Mouse (Mus musculus): ENCODE measurements around the gene Sf3a2. TPM values are rescaled to one million over a fixed set of nuclear protein-coding genes. Genes with fewer than 3 reads are reported as not detected.

Gene Sf3a2
- total and polyA plus RNA-seq, 3 experiments: 53.6 to 103 (median 58.7) TPM

DNA sequence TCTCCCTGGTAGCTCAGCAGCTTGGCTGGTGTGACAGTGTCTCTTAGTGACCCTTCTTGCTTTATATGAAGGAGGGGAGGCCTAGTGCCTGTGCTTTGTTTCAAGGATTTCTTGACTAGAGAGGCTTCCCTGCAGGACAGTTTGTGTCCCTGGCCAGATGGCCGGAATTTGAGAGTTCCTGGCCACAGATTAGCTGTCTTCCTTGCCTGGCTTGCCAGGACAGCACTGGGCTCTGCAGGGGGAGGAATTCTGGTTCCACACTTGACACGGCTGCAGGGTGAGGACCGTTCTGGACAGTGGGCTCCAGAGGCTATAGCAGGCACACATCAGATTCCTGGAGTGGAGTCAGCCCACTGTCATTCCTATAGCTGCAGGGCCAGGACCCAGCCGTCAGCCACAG is 22.3 kb upstream of the Sf3a2 start:
- no peak for DNase-seq

GRCm38 (mm10) chr10:80776358-80776869 is 21.6 kb upstream of the Sf3a2 start:
- DNase-seq: no peak

- DNase-seq: no peak
These were observed 20.9 kb upstream of the Sf3a2 start for GRCm38 (mm10) chr10:80777123-80777522.

- peak; percentile 84 for DNase-seq
These were observed 18.4 kb upstream of the Sf3a2 start for GRCm38 (mm10) chr10:80779565-80779964.

- DNase-seq: no peak
These were observed 13.7 kb upstream of the Sf3a2 start for GRCm38 (mm10) chr10:80784302-80784701.

- no peak for DNase-seq
These were observed 13.1 kb upstream of the Sf3a2 start for GRCm38 (mm10) chr10:80784871-80785270.

DNA sequence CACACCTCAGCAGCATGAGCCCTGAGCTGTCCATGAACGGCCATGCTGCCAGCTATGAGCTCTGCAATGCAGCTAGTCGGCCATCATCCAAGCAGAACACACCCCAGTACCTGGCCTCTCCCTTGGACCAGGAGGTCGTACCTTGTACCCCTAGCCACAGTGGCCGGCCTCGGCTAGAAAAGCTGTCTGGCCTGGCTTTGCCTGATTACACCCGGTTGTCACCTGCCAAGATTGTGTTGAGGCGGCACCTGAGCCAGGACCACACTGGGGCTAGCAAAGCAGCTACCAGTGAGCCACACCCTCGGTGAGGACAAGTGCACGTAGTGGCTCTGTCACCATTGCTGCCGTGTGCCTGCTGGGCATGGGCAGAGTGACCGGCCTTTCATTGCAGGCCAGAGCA is 12.0 kb upstream of the Sf3a2 start:
- no peak for DNase-seq

GRCm38 (mm10) chr10:80787517-80787916 is 10.5 kb upstream of the Sf3a2 start:
- no peak for DNase-seq

- peak; percentile 73 for DNase-seq
These were observed 7.1 kb upstream of the Sf3a2 start for GRCm38 (mm10) chr10:80790761-80791404.

- no peak for DNase-seq
These were observed 6.4 kb upstream of the Sf3a2 start for GRCm38 (mm10) chr10:80791476-80792174.

DNA sequence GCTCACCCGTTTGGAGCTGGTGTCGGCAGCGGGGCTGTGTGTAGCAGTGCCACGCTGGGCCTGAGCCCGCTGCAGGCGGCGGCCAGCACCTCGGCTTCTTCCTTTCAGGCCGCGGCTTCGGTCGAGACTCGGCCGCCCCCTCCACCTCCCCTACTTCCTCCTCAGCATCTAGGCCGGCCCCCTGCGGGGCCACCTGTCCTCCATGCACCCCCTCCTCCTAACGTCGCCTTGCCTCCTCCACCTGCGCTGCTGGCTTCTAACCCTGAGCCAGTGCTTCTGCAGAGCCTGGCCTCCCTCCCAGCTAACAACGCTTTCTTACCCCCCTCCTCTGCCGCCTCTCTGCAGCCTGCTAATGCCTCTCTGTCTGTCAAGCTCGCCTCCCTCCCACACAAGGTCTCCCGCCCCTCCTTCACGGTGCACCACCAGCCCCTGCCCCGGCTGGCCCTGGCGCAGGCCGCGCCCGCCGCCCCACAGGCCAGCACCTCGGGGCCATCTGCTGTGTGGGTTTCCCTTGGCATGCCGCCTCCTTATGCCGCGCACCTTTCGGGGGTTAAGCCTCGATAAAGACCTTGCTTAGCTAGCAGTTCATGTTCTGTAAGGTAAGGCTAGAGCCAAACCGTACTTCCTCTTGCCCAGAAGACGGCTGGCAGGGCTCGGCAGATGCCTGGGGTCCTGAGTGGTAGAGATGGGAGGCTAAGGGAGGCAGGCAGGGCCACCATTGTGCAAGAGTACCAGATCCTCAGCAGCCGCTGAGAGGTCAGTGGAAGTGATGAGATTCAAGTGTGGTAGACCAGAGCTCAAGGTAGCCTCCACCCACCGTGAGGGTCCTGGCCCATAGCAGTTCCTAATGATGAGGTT is 5.6 kb upstream of the Sf3a2 start:
- no peak for DNase-seq

DNA sequence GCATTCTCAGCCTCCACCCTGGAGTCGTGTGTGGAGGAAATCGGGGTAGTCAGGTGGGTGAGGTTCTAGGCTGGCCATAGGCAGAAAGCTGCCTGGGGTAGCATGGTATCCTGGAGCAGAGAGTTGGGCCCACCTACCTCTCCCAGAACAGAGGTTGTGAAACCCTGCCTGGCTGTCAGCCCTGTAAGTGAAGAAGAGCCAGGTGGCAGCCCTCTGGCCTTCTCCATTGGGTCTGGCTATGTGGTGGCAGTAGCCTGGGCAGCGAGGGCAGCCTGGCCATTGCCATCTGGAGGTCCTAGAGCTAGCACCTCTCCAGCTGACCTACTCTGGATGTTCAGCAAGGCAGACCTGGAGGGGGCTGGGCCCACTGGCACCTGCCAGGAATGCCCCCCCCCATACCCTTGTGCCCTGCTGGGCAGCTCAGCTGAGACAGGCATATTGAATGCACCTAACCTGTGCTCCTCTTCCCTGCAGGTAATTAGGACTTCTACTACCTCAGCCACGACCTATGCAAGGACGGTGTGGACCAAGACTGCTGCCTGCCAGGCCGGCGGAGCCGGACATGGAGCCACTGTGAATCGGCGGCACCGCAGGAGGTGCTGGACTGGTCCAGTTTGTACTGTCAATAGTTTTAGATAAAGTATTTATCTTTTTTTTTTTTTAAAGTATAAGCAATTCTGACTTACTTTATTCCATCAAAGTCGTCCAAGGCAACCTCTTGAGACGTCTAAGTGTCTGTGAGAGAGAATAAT is 4.8 kb upstream of the Sf3a2 start:
- DNase-seq: peak; percentile 48

- no peak for DNase-seq
These were observed 4.2 kb upstream of the Sf3a2 start for GRCm38 (mm10) chr10:80793803-80794202.

DNA sequence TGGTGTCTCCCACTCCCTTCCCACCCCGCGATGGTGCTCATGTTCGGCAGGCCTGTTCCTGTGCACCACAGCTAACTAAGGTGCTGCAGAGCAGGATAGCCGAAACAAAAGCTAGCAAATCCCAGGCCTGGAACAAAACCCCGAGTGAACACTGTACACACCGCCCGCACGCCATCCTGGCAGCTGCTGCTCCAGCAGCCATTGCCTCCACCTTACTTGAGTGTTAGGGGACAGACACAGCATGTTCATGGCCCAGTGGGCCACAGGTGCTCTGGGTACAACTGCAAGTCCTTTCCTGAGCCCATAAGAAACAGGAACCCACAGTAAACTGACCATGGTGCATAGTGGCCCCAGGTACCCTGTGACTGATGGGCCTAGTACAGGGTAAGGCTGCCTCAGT is 3.2 kb upstream of the Sf3a2 start:
- DNase-seq: no peak

- no peak for DNase-seq
These were observed 1.6 kb upstream of the Sf3a2 start for GRCm38 (mm10) chr10:80796307-80796848.

DNA sequence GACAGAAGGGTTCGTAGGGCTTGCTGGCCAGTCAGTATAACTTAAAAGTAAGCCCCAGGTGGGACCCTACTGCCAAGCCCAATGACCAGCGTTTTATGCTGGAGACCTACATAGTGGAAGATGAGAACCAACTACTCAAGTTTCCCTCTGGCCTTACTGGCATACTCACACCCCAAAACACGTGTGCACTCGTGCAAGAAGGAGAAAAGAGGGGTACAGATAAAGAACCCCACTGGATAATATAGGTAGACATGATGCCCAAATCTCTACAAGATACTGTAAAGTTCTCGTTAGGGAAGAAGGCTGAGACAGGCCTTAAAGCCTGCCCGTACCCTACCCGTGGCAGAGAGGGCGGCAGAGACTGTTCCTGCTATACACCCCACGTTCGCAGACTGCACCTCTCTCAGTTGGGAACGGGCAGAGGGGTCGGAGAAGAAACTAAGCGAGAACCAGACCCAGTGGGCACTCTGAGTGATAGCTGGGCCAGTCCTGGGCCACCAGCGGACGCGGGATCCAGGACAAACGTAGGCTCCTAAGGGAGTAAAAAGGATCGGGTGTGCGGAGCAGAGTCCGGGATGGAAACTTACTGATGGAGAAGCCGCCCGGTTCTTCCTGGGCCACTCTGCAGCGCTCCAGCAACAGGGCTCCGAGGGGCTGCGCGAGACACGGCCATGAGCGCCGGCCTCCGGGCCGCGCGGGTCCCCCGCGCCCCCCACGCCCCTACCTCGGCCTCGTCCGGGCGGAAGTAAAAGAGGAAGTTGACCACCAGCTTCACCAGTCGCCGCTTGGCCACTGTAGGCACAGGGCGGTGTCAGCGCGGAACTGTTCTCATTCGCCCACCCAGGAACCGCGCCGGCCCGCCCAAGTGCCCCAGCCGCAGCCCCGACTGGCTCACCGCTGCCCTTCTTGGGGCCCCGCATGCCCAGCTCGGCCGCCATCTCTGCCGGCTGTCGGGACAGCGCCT is 530 bp upstream of the Sf3a2 start:
- DNase-seq: no peak

GRCm38 (mm10) chr10:80799070-80799566 is 1.1 kb downstream of the Sf3a2 start:
- no peak for DNase-seq

DNA sequence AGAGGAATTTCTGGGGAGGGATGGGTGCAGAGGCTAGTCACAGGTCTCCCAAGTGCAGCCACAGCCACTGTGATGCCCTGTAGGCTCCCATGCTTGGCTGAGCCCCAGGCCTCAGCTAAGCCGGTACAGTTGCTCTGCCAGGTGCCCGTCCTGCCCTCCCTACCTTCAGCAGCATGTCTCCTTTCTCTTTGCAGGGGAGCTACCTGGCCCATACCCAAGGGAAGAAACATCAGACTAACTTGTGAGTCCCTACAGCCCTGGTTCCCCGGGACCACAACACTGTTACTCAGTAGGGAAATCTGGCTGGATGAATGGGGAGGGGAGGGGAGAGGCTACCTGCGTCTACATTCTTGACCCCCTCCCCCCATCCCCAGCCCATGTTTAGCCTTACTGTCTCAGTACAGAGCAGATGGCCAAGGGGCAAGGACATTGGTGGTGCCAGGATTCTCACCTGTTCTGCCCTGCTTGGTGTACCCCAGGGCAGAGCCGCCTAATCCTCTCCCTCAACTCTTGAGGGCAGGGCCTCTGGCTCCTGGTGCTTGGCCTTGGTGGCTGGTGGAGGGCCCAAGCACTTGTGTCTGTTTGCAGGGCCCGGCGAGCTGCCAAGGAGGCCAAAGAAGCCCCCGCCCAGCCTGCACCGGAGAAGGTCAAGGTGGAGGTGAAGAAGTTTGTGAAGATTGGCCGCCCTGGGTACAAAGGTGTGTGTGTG is 4.4 kb downstream of the Sf3a2 start:
- DNase-seq: no peak

DNA sequence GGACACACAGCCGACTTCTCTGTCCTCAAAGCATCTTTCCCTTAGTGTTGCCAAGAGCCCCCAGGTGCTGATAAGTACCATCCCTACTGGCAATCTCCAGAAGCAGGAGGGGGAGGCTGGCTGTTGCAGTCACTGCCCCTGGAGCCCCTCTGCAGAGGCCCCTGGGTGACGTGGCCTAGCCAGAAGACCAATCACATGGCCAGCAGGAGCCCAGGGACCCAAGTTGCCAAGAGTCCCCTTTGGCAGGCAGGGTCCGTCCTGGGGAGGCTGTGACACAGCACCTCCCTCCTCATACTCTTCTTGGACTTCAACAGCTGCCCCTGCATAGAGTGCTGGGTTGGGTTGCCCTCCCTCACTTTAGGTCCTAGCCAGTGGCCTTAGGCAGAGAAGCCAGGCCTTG is 5.0 kb downstream of the Sf3a2 start:
- no peak for DNase-seq

DNA sequence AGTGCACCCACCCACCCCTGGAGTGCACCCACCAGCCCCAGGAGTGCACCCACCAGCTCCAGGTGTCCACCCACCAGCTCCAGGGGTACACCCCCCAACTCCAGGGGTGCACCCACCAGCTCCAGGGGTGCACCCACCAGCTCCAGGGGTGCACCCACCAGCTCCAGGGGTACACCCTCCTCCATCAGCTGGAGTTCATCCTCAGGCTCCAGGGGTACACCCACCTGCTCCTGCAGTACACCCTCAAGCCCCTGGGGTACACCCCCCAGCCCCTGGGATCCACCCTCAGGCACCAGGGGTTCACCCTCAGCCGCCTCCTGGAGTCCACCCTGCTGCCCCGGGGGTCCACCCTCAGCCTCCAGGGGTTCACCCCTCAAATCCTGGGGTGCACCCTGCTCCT is 6.3 kb downstream of the Sf3a2 start:
- DNase-seq: no peak

Measured in adrenal gland, adult 2 months (tissue).